Mouse (Mus musculus) cerebellum, adult 2 months (tissue): ENCODE data around the gene Gtf3a.

Source experiments
- CTCF ChIP-seq: fragments of 200-500 bp; IDR thresholded peaks from 2 replicates; pipeline ENCODE4 v1.5.1; 2011; ENCODE audit warnings: low read depth, mild to moderate bottlenecking, control low read depth, low read length, moderate library complexity, borderline replicate concordance; ENCODE audit not compliant: insufficient read depth
- POLR2A ChIP-seq: fragments of 200-500 bp; IDR thresholded peaks from 2 replicates; pipeline ENCODE4 v1.6.1; 2011; ENCODE audit warnings: low read length, control low read depth, borderline replicate concordance; ENCODE audit not compliant: insufficient read depth

- TF ChIP-seq POLR2A, result no peak
- TF ChIP-seq CTCF, result peak; percentile 97
These were observed 34.8 kb downstream of the Gtf3a start for GRCm38 (mm10) chr5:146983216-146983615.
